Mouse (Mus musculus): ENCODE measurements around the gene Acat2. TPM values are rescaled to one million over a fixed set of nuclear protein-coding genes. Genes with fewer than 3 reads are reported as not detected.
"Not testable (repeated sequence)": the region's sequence is repeated elsewhere in the genome, so short reads cannot be mapped to it uniquely, and the experiment has no call there.

The Acat2 gene
- polyA plus RNA-seq, 1 experiment, result 8.0 TPM

- no peaks in the 10 kb centered on the region for H3K4me1 ChIP-seq (ENCODE audit: control insufficient read depth, insufficient read depth, low read length)
- no peak for TF ChIP-seq POLR2A (IDR thresholded peaks at IDR 0.05; ENCODE audit: control insufficient read depth, low read depth, low read length)
- no peak for TF ChIP-seq CTCF (IDR thresholded peaks at IDR 0.05; ENCODE audit: control insufficient read depth, insufficient read depth, insufficient replicate concordance, low read depth, low read length)
- H3K36me3 ChIP-seq (ENCODE audit: control insufficient read depth, insufficient read depth, low read length), result no peaks in the 10 kb centered on the region
- H3K27ac ChIP-seq (ENCODE audit: control insufficient read depth, insufficient read depth, low read depth, low read length), result no peak overlapping the region
- no peak overlapping the region for H3K4me3 ChIP-seq (ENCODE audit: control insufficient read depth, low read depth, low read length)
- no peaks in the 10 kb centered on the region for H3K27me3 ChIP-seq (ENCODE audit: control insufficient read depth, insufficient read depth, low read length)
These were observed 56.2 kb downstream of the Acat2 start for GRCm38 (mm10) chr17:12904349-12904748.

- Histone ChIP-seq H3K4me1 (ENCODE audit: control insufficient read depth, insufficient read depth, low read length) (no peaks in the 10 kb centered on the region), H3K27ac (ENCODE audit: control insufficient read depth, insufficient read depth, low read depth, low read length) (no peak overlapping the region), H3K27me3 (ENCODE audit: control insufficient read depth, insufficient read depth, low read length) (no peaks in the 10 kb centered on the region), H3K36me3 (ENCODE audit: control insufficient read depth, insufficient read depth, low read length) (no peaks in the 10 kb centered on the region; the same call in 1 of the 2 replicates), H3K4me3 (ENCODE audit: control insufficient read depth, low read depth, low read length) (no peak overlapping the region)
- TF ChIP-seq CTCF (IDR thresholded peaks at IDR 0.05; ENCODE audit: control insufficient read depth, insufficient read depth, insufficient replicate concordance, low read depth, low read length) (no peak), POLR2A (IDR thresholded peaks at IDR 0.05; ENCODE audit: control insufficient read depth, low read depth, low read length) (no peak)
These were observed 56.9 kb downstream of the Acat2 start for GRCm38 (mm10) chr17:12903372-12904333.

- Histone ChIP-seq H3K36me3 (ENCODE audit: control insufficient read depth, insufficient read depth, low read length) (no peaks in the 10 kb centered on the region; the same call in 1 of the 2 replicates), H3K27me3 (ENCODE audit: control insufficient read depth, insufficient read depth, low read length) (no peaks in the 10 kb centered on the region), H3K4me3 (ENCODE audit: control insufficient read depth, low read depth, low read length) (no peak overlapping the region), H3K27ac (ENCODE audit: control insufficient read depth, insufficient read depth, low read depth, low read length) (no peak overlapping the region), H3K4me1 (ENCODE audit: control insufficient read depth, insufficient read depth, low read length) (no peaks in the 10 kb centered on the region)
- TF ChIP-seq POLR2A (IDR thresholded peaks at IDR 0.05; ENCODE audit: control insufficient read depth, low read depth, low read length), result no peak
- TF ChIP-seq CTCF (IDR thresholded peaks at IDR 0.05; ENCODE audit: control insufficient read depth, insufficient read depth, insufficient replicate concordance, low read depth, low read length), result no peak
These were observed 58.3 kb downstream of the Acat2 start for GRCm38 (mm10) chr17:12902291-12902690.

- H3K4me1 ChIP-seq (ENCODE audit: control insufficient read depth, insufficient read depth, low read length); H3K27me3 ChIP-seq (ENCODE audit: control insufficient read depth, insufficient read depth, low read length); H3K4me3 ChIP-seq (ENCODE audit: control insufficient read depth, low read depth, low read length); H3K27ac ChIP-seq (ENCODE audit: control insufficient read depth, insufficient read depth, low read depth, low read length); H3K36me3 ChIP-seq (ENCODE audit: control insufficient read depth, insufficient read depth, low read length): not testable (repeated sequence)
These were observed 61.9 kb downstream of the Acat2 start for GRCm38 (mm10) chr17:12898607-12899006.

GRCm38 (mm10) chr17:12897674-12898073, 62.9 kb downstream of the Acat2 start:
- Histone ChIP-seq H3K4me1 (ENCODE audit: control insufficient read depth, insufficient read depth, low read length) (no peaks in the 10 kb centered on the region), H3K27me3 (ENCODE audit: control insufficient read depth, insufficient read depth, low read length) (no peaks in the 10 kb centered on the region), H3K27ac (ENCODE audit: control insufficient read depth, insufficient read depth, low read depth, low read length) (no peak overlapping the region), H3K4me3 (ENCODE audit: control insufficient read depth, low read depth, low read length) (no peak overlapping the region), H3K36me3 (ENCODE audit: control insufficient read depth, insufficient read depth, low read length) (no peaks in the 10 kb centered on the region; the same call in 1 of the 2 replicates)
- TF ChIP-seq POLR2A (IDR thresholded peaks at IDR 0.05; ENCODE audit: control insufficient read depth, low read depth, low read length) (no peak), CTCF (IDR thresholded peaks at IDR 0.05; ENCODE audit: control insufficient read depth, insufficient read depth, insufficient replicate concordance, low read depth, low read length) (no peak)

Other genes with a start within 250 kb of the Acat2 start
- gene Igf2r, start 191.1 kb downstream of the Acat2 start, polyA plus RNA-seq (2012; rRNA removed), result 3.8 and 4.8 TPM in 2 replicates
- 78.9 and 80.3 TPM in 2 replicates for gene Mas1, start 92.6 kb downstream of the Acat2 start, polyA plus RNA-seq (2012; rRNA removed)
- gene Mrgprh, start 84.7 kb downstream of the Acat2 start, polyA plus RNA-seq (2012; rRNA removed), result 0.10 TPM in 2 replicates
- 13.9 and 17.1 TPM in 2 replicates for gene Pnldc1, start 50.5 kb downstream of the Acat2 start, polyA plus RNA-seq (2012; rRNA removed)
- 676 and 702 TPM in 2 replicates for gene Tcp1, start 45.0 kb downstream of the Acat2 start, polyA plus RNA-seq (2012; rRNA removed)
- gene Mrpl18, start 44.4 kb downstream of the Acat2 start, polyA plus RNA-seq (2012; rRNA removed), result 26.3 and 32.3 TPM in 2 replicates
- 1.9 and 2.9 TPM in 2 replicates for gene Acat3, start 20.1 kb downstream of the Acat2 start, polyA plus RNA-seq (2012; rRNA removed)
- gene Wtap, start 33.4 kb upstream of the Acat2 start, polyA plus RNA-seq (2012; rRNA removed), result 6.1 and 7.6 TPM in 2 replicates
- gene Sod2, start 46.1 kb upstream of the Acat2 start, polyA plus RNA-seq (2012; rRNA removed), result 211 and 262 TPM in 2 replicates
- gene Gpr31b, start 91.5 kb upstream of the Acat2 start, polyA plus RNA-seq (2012; rRNA removed), result 0.14 and 0.28 TPM in 2 replicates
- gene Tcp10b, start 100.4 kb upstream of the Acat2 start, polyA plus RNA-seq (2012; rRNA removed), result 169 and 196 TPM in 2 replicates
- 13.6 and 13.9 TPM in 2 replicates for gene Unc93a, start 171.1 kb upstream of the Acat2 start, polyA plus RNA-seq (2012; rRNA removed)